Mouse (Mus musculus) right cerebral cortex, adult 2 months (tissue): ENCODE results near the gene Icos.

Experiments used
- DNase-seq, 2 experiments: peaks; one replicate each; pipeline ENCODE4 v3.0.0; 2021 to 2022; ENCODE audit warnings: low spot score in 2 of 2

The Icos gene

GRCm38 (mm10) chr1:60977641-60978040 lies at the start of gene Icos:
Gene Icos, plus strand, starts transcription at chr1:60977927.
- no peak for DNase-seq

- no peak for DNase-seq
These were observed 48.7 kb upstream of the Icos start for GRCm38 (mm10) chr1:60929036-60929435.

GRCm38 (mm10) chr1:60930397-60930796 lies 47.3 kb upstream of the Icos start:
- DNase-seq = no peak

- DNase-seq = peak in 1 of 2 experiments; percentile 21
These were observed 41.7 kb upstream of the Icos start for GRCm38 (mm10) chr1:60935968-60936581.

GRCm38 (mm10) chr1:60936963-60937711 lies 40.6 kb upstream of the Icos start:
- DNase-seq = no peak

GRCm38 (mm10) chr1:60938256-60938655 lies 39.5 kb upstream of the Icos start:
- DNase-seq = no peak

GRCm38 (mm10) chr1:60938974-60939373 lies 38.8 kb upstream of the Icos start:
- DNase-seq = no peak

- no peak for DNase-seq
These were observed 37.7 kb upstream of the Icos start for GRCm38 (mm10) chr1:60940023-60940422.

- no peak for DNase-seq
These were observed 37.1 kb upstream of the Icos start for GRCm38 (mm10) chr1:60940620-60941019.

GRCm38 (mm10) chr1:60941056-60942048 lies 36.4 kb upstream of the Icos start:
- DNase-seq = no peak

GRCm38 (mm10) chr1:60942921-60943320 lies 34.8 kb upstream of the Icos start:
- no peak for DNase-seq

GRCm38 (mm10) chr1:60945633-60946401 lies 31.9 kb upstream of the Icos start:
- DNase-seq = no peak

GRCm38 (mm10) chr1:60948112-60948511 lies 29.6 kb upstream of the Icos start:
- no peak for DNase-seq

- DNase-seq = no peak
These were observed 24.8 kb upstream of the Icos start for GRCm38 (mm10) chr1:60952958-60953357.

GRCm38 (mm10) chr1:60953686-60954085 lies 24.0 kb upstream of the Icos start:
- DNase-seq = no peak

- no peak for DNase-seq
These were observed 23.0 kb upstream of the Icos start for GRCm38 (mm10) chr1:60954759-60955158.

- DNase-seq = no peak
These were observed 22.5 kb upstream of the Icos start for GRCm38 (mm10) chr1:60955186-60955585.

- DNase-seq = no peak
These were observed 21.5 kb upstream of the Icos start for GRCm38 (mm10) chr1:60956196-60956595.

GRCm38 (mm10) chr1:60958287-60958686 lies 19.4 kb upstream of the Icos start:
- DNase-seq = no peak

GRCm38 (mm10) chr1:60959246-60959645 lies 18.5 kb upstream of the Icos start:
- no peak for DNase-seq

- no peak for DNase-seq
These were observed 17.3 kb upstream of the Icos start for GRCm38 (mm10) chr1:60960451-60960850.
